Mouse (Mus musculus): ENCODE measurements around the gene Adal. TPM values are rescaled to one million over a fixed set of nuclear protein-coding genes. Genes with fewer than 3 reads are reported as not detected.

Gene Adal
- polyA plus RNA-seq, 1 experiment from 2014 or later: 7.3 TPM

DNA sequence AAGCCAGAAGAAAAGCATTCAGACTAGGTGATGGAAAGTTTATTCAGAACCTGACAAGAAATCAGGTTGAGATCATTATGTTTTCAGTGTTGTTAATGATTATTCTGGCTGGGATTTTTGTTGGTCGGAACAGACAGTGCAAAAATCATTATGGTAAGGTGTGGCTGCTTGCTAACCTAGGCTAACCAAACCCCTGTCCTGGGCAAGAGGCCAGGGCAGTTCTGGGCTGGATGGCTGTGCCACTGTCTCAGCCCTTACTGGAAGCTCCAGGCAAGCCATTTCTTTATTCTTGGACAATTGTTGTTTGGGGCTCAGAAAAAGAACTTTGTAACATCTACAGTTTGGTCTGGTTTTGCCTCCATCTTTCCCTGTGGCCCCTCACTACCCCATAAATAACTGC lies 12.7 kb upstream of the Adal start:
- ATAC-seq (no peak), DNase-seq (peak; percentile 28)
- H3K27me3 ChIP-seq (ENCODE audit: insufficient read depth, low read length): no peaks in the 10 kb centered on the region
- H3K27ac ChIP-seq (ENCODE audit: low read depth): no peak overlapping the region
- no peak overlapping the region for H3K9ac ChIP-seq (replicated peaks)
- H3K4me2 ChIP-seq (ENCODE audit: low read depth, low read length): no peak overlapping the region
- no peak for TF ChIP-seq EP300 (IDR thresholded peaks at IDR 0.05; ENCODE audit: low read depth)
- no peak for TF ChIP-seq CTCF (IDR thresholded peaks at IDR 0.05; ENCODE audit: low read depth)
- H3K4me1 ChIP-seq (ENCODE audit: insufficient read depth): 0 out of 2 replicates have a peak, but pooled peaks cover 2% of the 10 kb centered on the region
- H3K9me3 ChIP-seq (ENCODE audit: low read length): no peaks in the 10 kb centered on the region
- WGBS (ENCODE audit: insufficient replicate concordance): 37% methylated on average over 1 of the region's 1 CpGs
- no peaks in the 10 kb centered on the region for H3K36me3 ChIP-seq (replicated peaks; ENCODE audit: insufficient read depth, low read length)
- H3K4me3 ChIP-seq (ENCODE audit: low read depth, low read length): no peak overlapping the region

DNA sequence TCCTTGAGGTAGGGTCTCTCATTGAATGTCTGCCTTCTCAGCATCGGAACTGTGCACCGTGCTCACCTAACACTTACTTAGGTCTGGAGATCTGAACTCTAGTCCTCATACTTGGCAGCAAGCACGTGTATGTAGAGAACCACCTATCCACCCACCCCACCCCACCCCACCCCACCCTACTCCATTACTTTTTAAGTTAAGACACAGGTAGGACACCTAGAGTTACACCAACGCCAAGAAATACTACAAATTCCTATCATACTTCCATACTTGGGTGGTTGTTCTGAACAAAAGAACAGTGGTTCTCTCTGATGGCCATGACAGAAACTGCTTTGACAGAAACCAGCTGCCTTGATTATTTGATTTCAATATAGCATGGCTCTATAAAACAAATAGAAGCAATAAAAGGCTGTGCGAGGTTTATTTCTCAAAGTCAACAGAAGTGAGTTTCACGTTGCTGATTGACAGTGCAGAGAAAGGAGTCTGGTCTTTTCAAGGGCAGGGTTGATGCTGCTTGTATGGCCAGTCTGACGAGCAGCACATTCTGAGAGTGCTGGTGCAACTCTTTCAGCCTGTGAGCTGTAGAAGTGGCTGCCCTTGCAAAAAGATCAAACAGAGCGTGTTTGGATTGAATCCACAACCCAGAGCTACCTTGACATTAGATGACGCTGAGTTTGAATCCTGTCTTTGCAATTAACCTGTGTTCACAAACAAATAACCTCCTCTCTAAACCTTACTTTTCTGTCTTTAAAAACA lies 11.2 kb upstream of the Adal start:
- TF ChIP-seq CTCF (IDR thresholded peaks at IDR 0.05; ENCODE audit: low read depth) (no peak), EP300 (IDR thresholded peaks at IDR 0.05; ENCODE audit: low read depth) (no peak)
- no peak for DNase-seq
- ATAC-seq: no peak
- no peaks in the 10 kb centered on the region for H3K9me3 ChIP-seq (ENCODE audit: low read length)
- H3K4me1 ChIP-seq (ENCODE audit: insufficient read depth): 0 out of 2 replicates have a peak, but pooled peaks cover 2% of the 10 kb centered on the region
- 67% methylated on average over 9 of the region's 9 CpGs for WGBS (ENCODE audit: insufficient replicate concordance)
- no peak overlapping the region for H3K4me3 ChIP-seq (ENCODE audit: low read depth, low read length)
- H3K9ac ChIP-seq (replicated peaks): no peak overlapping the region
- no peak overlapping the region for H3K4me2 ChIP-seq (ENCODE audit: low read depth, low read length)
- no peaks in the 10 kb centered on the region for H3K36me3 ChIP-seq (replicated peaks; ENCODE audit: insufficient read depth, low read length)
- H3K27ac ChIP-seq (ENCODE audit: low read depth): no peak overlapping the region
- H3K27me3 ChIP-seq (ENCODE audit: insufficient read depth, low read length): no peaks in the 10 kb centered on the region

DNA sequence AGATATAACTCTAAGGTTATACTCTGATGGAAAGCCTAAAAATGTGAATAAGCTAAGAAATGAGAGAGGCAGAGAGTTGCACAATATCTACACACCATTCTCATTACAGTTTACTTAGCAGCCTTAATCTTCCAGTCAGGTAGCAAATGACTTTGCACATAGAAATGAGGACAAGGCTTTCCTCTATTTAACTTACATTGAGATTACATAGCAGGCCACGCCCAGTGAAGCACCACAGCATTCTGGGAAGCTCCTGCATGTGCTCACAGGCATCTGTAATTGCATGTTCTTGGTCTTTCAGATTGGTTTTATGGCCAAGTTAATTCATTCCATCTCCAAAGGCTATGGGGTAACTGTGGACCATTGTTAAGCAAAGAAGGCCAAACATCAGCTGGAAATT lies 7.4 kb upstream of the Adal start:
- Histone ChIP-seq H3K9me3 (ENCODE audit: low read length) (no peaks in the 10 kb centered on the region), H3K36me3 (replicated peaks; ENCODE audit: insufficient read depth, low read length) (no peaks in the 10 kb centered on the region), H3K27ac (ENCODE audit: low read depth) (no peak overlapping the region), H3K4me3 (ENCODE audit: low read depth, low read length) (no peak overlapping the region), H3K4me1 (ENCODE audit: insufficient read depth) (peaks cover 4% of the 10 kb centered on the region; the same call in 1 of the 2 replicates), H3K4me2 (ENCODE audit: low read depth, low read length) (no peak overlapping the region), H3K27me3 (ENCODE audit: insufficient read depth, low read length) (no peaks in the 10 kb centered on the region), H3K9ac (replicated peaks) (no peak overlapping the region)
- TF ChIP-seq EP300 (IDR thresholded peaks at IDR 0.05; ENCODE audit: low read depth) (no peak), CTCF (IDR thresholded peaks at IDR 0.05; ENCODE audit: low read depth) (no peak)
- 61% methylated on average over 1 of the region's 1 CpGs for WGBS (ENCODE audit: insufficient replicate concordance)
- DNase-seq (no peak), ATAC-seq (no peak)

DNA sequence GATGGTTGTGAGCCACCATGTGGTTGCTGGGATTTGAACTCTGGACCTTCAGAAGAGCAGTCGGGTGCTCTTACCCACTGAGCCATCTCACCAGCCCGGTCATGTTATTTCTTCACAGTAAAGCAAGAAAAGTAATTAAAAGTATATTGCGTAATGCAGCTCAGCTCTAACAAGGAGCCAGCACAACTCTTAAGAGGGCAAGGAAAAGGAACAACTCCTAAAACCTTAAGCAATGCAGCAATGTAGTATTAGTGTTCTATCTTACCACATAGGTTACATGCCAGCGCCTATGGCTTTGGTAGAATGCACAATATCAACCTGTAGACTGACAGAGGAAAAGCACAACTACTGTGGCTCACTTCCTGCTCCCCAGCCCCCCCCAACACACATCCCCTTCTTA lies 2.9 kb upstream of the Adal start:
- Histone ChIP-seq H3K27ac (ENCODE audit: low read depth) (no peak overlapping the region), H3K4me2 (ENCODE audit: low read depth, low read length) (peak overlapping the region; percentile 81; the same call in 1 of the 2 replicates), H3K9me3 (ENCODE audit: low read length) (no peaks in the 10 kb centered on the region), H3K27me3 (ENCODE audit: insufficient read depth, low read length) (no peaks in the 10 kb centered on the region), H3K4me1 (ENCODE audit: insufficient read depth) (peaks cover 24% of the 10 kb centered on the region), H3K4me3 (ENCODE audit: low read depth, low read length) (no peak overlapping the region), H3K9ac (replicated peaks) (no peak overlapping the region), H3K36me3 (replicated peaks; ENCODE audit: insufficient read depth, low read length) (0 out of 2 replicates have a peak, but pooled peaks cover 4% of the 10 kb centered on the region)
- ATAC-seq (no peak), DNase-seq (no peak)
- TF ChIP-seq CTCF (IDR thresholded peaks at IDR 0.05; ENCODE audit: low read depth) (no peak), EP300 (IDR thresholded peaks at IDR 0.05; ENCODE audit: low read depth) (no peak)
- 89% methylated on average over 4 of the region's 4 CpGs for WGBS (ENCODE audit: insufficient replicate concordance)

DNA sequence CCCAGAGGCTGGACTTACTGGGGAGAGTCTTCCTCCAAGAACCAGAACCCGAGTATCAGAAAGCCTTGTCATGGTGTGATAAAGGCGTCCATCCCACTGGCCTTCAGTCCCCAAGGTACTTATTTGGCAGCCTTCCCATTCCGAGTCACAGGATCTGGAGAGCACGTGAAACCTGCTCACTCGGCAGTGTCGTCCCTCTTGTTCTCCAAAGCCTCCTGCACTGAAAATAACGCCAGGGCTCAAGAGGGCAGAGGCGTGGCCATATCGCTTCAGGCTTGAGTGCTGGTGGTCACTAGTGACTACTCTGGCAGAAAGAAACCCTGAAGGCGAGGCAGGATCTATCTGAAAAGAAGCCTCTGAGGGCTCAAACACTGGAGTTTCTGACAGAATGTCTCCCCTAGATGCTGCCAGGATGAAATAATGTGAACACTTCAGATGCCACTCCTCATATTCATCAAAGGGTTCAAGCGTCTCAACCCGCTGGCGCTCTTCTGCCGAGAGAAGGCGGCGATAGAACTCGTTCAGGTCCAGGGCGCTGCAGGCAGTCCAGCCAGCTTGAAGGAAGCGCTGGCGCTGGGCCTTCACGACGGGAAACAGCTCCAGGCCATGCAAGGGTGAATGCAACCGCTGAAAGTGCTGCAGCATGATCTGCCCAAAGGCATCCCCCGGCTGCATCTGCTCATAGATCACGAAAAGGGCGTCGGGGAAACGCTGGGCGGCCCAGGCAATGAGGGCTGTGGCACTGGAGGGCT lies 786 bp upstream of the Adal start:
- Histone ChIP-seq H3K4me3 (ENCODE audit: low read depth, low read length) (peak overlapping the region; percentile 74), H3K9me3 (ENCODE audit: low read length) (no peaks in the 10 kb centered on the region), H3K4me1 (ENCODE audit: insufficient read depth) (peaks cover 24% of the 10 kb centered on the region), H3K27ac (ENCODE audit: low read depth) (peak overlapping the region; percentile 97), H3K4me2 (ENCODE audit: low read depth, low read length) (peak overlapping the region; percentile 81), H3K27me3 (ENCODE audit: insufficient read depth, low read length) (no peaks in the 10 kb centered on the region), H3K9ac (replicated peaks) (peak overlapping the region; percentile 77), H3K36me3 (replicated peaks; ENCODE audit: insufficient read depth, low read length) (peaks cover 10% of the 10 kb centered on the region; the same call in 1 of the 2 replicates)
- TF ChIP-seq EP300 (IDR thresholded peaks at IDR 0.05; ENCODE audit: low read depth): no peak
- TF ChIP-seq CTCF (IDR thresholded peaks at IDR 0.05; ENCODE audit: low read depth): no peak
- DNase-seq: peak; percentile 62
- ATAC-seq: no peak; the same call in 1 of the 2 replicates
- 42% methylated on average over 29 of the region's 29 CpGs for WGBS (ENCODE audit: insufficient replicate concordance)

All from liver, postnatal 0 days (tissue).